Mouse (Mus musculus) stomach, postnatal 0 days (tissue): ENCODE data around the gene Mterf1a.

Experiments used
- CTCF ChIP-seq: IDR thresholded peaks from 2 replicates; pipeline ENCODE4 v1.5.1; 2016; ENCODE audit warnings: antibody characterized with exemption, low read depth, mild to moderate bottlenecking, moderate library complexity
- EP300 ChIP-seq: optimal IDR thresholded peaks from 2 replicates; pipeline ENCODE3; 2016; ENCODE audit warnings: antibody characterized with exemption

GRCm38 (mm10) chr5:3870161-3870560 lies 23.6 kb downstream of the Mterf1a start:
- TF ChIP-seq CTCF (no peak), EP300 (no peak)
